Mouse (Mus musculus): ENCODE results near the gene Myoz1. TPM values are rescaled to one million over a fixed set of nuclear protein-coding genes. Genes with fewer than 3 reads are reported as not detected.

The Myoz1 gene
- polyA plus RNA-seq, 1 experiment from 2014 or later, result 0.24 TPM

GRCm38 (mm10) chr14:20660827-20661660, 4.7 kb upstream of the Myoz1 start:
- peak overlapping the region; percentile 89 for H3K27ac ChIP-seq (ENCODE audit: low read depth)
- H3K9me3 ChIP-seq (ENCODE audit: low read depth, low read length), result no peaks in the 10 kb centered on the region
- H3K4me3 ChIP-seq (ENCODE audit: low read depth, low read length), result peak overlapping the region; percentile 63
- 0 out of 2 replicates have a peak, but pooled peaks cover 8% of the 10 kb centered on the region for H3K4me1 ChIP-seq (ENCODE audit: insufficient read depth)
- H3K4me2 ChIP-seq, result peak overlapping the region; percentile 94
- TF ChIP-seq CTCF (IDR thresholded peaks at IDR 0.05; ENCODE audit: low read depth), result peak; percentile 90
- ATAC-seq (ENCODE audit: insufficient read depth) (peak; percentile 85), DNase-seq (peak; percentile 100)
- H3K36me3 ChIP-seq (ENCODE audit: insufficient read depth), result no peaks in the 10 kb centered on the region
- H3K9ac ChIP-seq, result peak overlapping the region; percentile 70
- WGBS, result 2% methylated on average over 52 of the region's 52 CpGs
- no peaks in the 10 kb centered on the region for H3K27me3 ChIP-seq (ENCODE audit: insufficient read depth, low read length)

- DNase-seq (no peak), ATAC-seq (ENCODE audit: insufficient read depth) (no peak)
- no peak overlapping the region for H3K4me2 ChIP-seq
- WGBS, result 94% methylated on average over 7 of the region's 7 CpGs
- no peak overlapping the region for H3K4me3 ChIP-seq (ENCODE audit: low read depth, low read length)
- H3K27me3 ChIP-seq (ENCODE audit: insufficient read depth, low read length), result no peaks in the 10 kb centered on the region
- no peak overlapping the region for H3K9ac ChIP-seq
- no peaks in the 10 kb centered on the region for H3K9me3 ChIP-seq (ENCODE audit: low read depth, low read length)
- 0 out of 2 replicates have a peak, but pooled peaks cover 8% of the 10 kb centered on the region for H3K4me1 ChIP-seq (ENCODE audit: insufficient read depth)
- no peak overlapping the region for H3K27ac ChIP-seq (ENCODE audit: low read depth)
- no peak for TF ChIP-seq CTCF (IDR thresholded peaks at IDR 0.05; ENCODE audit: low read depth)
- no peaks in the 10 kb centered on the region for H3K36me3 ChIP-seq (ENCODE audit: insufficient read depth)
Measured at GRCm38 (mm10) chr14:20659687-20660086, 3.3 kb upstream of the Myoz1 start.

- 84% methylated on average over 6 of the region's 6 CpGs for WGBS
Measured at GRCm38 (mm10) chr14:20658902-20659301, 2.6 kb upstream of the Myoz1 start.

GRCm38 (mm10) chr14:20658326-20658725, 2.0 kb upstream of the Myoz1 start:
- Histone ChIP-seq H3K4me1 (ENCODE audit: insufficient read depth) (0 out of 2 replicates have a peak, but pooled peaks cover 3% of the 10 kb centered on the region), H3K27ac (ENCODE audit: low read depth) (no peak overlapping the region), H3K9me3 (ENCODE audit: low read depth, low read length) (no peaks in the 10 kb centered on the region), H3K36me3 (ENCODE audit: insufficient read depth) (no peaks in the 10 kb centered on the region), H3K27me3 (ENCODE audit: insufficient read depth, low read length) (no peaks in the 10 kb centered on the region), H3K4me3 (ENCODE audit: low read depth, low read length) (no peak overlapping the region), H3K4me2 (no peak overlapping the region), H3K9ac (no peak overlapping the region)
- ATAC-seq (ENCODE audit: insufficient read depth) (no peak), DNase-seq (peak; percentile 82)
- TF ChIP-seq CTCF (IDR thresholded peaks at IDR 0.05; ENCODE audit: low read depth), result peak; percentile 78

More at GRCm38 (mm10) chr14:20658902-20659301, 2.6 kb upstream of the Myoz1 start:
- Histone ChIP-seq H3K27me3 (ENCODE audit: insufficient read depth, low read length) (no peaks in the 10 kb centered on the region), H3K27ac (ENCODE audit: low read depth) (no peak overlapping the region), H3K9ac (no peak overlapping the region), H3K36me3 (ENCODE audit: insufficient read depth) (no peaks in the 10 kb centered on the region), H3K4me1 (ENCODE audit: insufficient read depth) (0 out of 2 replicates have a peak, but pooled peaks cover 3% of the 10 kb centered on the region), H3K9me3 (ENCODE audit: low read depth, low read length) (no peaks in the 10 kb centered on the region), H3K4me3 (ENCODE audit: low read depth, low read length) (no peak overlapping the region), H3K4me2 (no peak overlapping the region)
- TF ChIP-seq CTCF (IDR thresholded peaks at IDR 0.05; ENCODE audit: low read depth), result no peak
- DNase-seq (no peak), ATAC-seq (ENCODE audit: insufficient read depth) (no peak)

- Histone ChIP-seq H3K9me3 (ENCODE audit: low read depth, low read length) (no peaks in the 10 kb centered on the region), H3K27me3 (ENCODE audit: insufficient read depth, low read length) (no peaks in the 10 kb centered on the region), H3K9ac (no peak overlapping the region), H3K4me1 (ENCODE audit: insufficient read depth) (no peaks in the 10 kb centered on the region), H3K4me2 (no peak overlapping the region), H3K27ac (ENCODE audit: low read depth) (no peak overlapping the region), H3K36me3 (ENCODE audit: insufficient read depth) (no peaks in the 10 kb centered on the region), H3K4me3 (ENCODE audit: low read depth, low read length) (no peak overlapping the region)
- no peak for TF ChIP-seq CTCF (IDR thresholded peaks at IDR 0.05; ENCODE audit: low read depth)
- DNase-seq, result no peak
- no peak for ATAC-seq (ENCODE audit: insufficient read depth)
- WGBS, result 68% methylated on average over 9 of the region's 9 CpGs
Measured at GRCm38 (mm10) chr14:20655731-20656130, 609 bp downstream of the Myoz1 start.

- no peak overlapping the region for H3K4me3 ChIP-seq (ENCODE audit: low read depth, low read length)
- DNase-seq, result no peak
- no peak for ATAC-seq (ENCODE audit: insufficient read depth)
- no peaks in the 10 kb centered on the region for H3K9me3 ChIP-seq (ENCODE audit: low read depth, low read length)
- no peak overlapping the region for H3K27ac ChIP-seq (ENCODE audit: low read depth)
- no peak overlapping the region for H3K4me2 ChIP-seq
- TF ChIP-seq CTCF (IDR thresholded peaks at IDR 0.05; ENCODE audit: low read depth), result no peak
- 68% methylated on average over 9 of the region's 9 CpGs for WGBS
- no peaks in the 10 kb centered on the region for H3K4me1 ChIP-seq (ENCODE audit: insufficient read depth)
- H3K36me3 ChIP-seq (ENCODE audit: insufficient read depth), result no peaks in the 10 kb centered on the region
- no peak overlapping the region for H3K9ac ChIP-seq
- H3K27me3 ChIP-seq (ENCODE audit: insufficient read depth, low read length), result no peaks in the 10 kb centered on the region
Measured at GRCm38 (mm10) chr14:20654690-20655421, 1.5 kb downstream of the Myoz1 start.

GRCm38 (mm10) chr14:20651722-20652256, 4.6 kb downstream of the Myoz1 start:
- Histone ChIP-seq H3K4me3 (ENCODE audit: low read depth, low read length) (no peak overlapping the region), H3K9me3 (ENCODE audit: low read depth, low read length) (no peaks in the 10 kb centered on the region), H3K27ac (ENCODE audit: low read depth) (no peak overlapping the region), H3K4me2 (no peak overlapping the region), H3K36me3 (ENCODE audit: insufficient read depth) (no peaks in the 10 kb centered on the region), H3K27me3 (ENCODE audit: insufficient read depth, low read length) (no peaks in the 10 kb centered on the region), H3K9ac (no peak overlapping the region), H3K4me1 (ENCODE audit: insufficient read depth) (no peaks in the 10 kb centered on the region)
- 49% methylated on average over 4 of the region's 4 CpGs for WGBS
- no peak for TF ChIP-seq CTCF (IDR thresholded peaks at IDR 0.05; ENCODE audit: low read depth)
- ATAC-seq (ENCODE audit: insufficient read depth) (no peak), DNase-seq (no peak)

Data from lung, embryonic 14.5 days (tissue).